Mouse (Mus musculus) inflammation-experienced regulatory T-cells (primary cell): ENCODE measurements around the gene Kcnh8. TPM values are rescaled to one million over a fixed set of nuclear protein-coding genes. Genes with fewer than 3 reads are reported as not detected.

ENCODE experiments used
- polyA plus RNA-seq, 2 experiments: library from polyadenylated mRNA; unstranded; fragments of 100-300 nt; shearing (Covaris generic); gene quantifications; one replicate each; pipeline ENCODE4 v1.2.1; 2017

Kcnh8 gene
- 1 to 10 TPM in 1 of 2 experiments, under 1 TPM in 1; 0.08 to 1.2 TPM for polyA plus RNA-seq

DNA sequence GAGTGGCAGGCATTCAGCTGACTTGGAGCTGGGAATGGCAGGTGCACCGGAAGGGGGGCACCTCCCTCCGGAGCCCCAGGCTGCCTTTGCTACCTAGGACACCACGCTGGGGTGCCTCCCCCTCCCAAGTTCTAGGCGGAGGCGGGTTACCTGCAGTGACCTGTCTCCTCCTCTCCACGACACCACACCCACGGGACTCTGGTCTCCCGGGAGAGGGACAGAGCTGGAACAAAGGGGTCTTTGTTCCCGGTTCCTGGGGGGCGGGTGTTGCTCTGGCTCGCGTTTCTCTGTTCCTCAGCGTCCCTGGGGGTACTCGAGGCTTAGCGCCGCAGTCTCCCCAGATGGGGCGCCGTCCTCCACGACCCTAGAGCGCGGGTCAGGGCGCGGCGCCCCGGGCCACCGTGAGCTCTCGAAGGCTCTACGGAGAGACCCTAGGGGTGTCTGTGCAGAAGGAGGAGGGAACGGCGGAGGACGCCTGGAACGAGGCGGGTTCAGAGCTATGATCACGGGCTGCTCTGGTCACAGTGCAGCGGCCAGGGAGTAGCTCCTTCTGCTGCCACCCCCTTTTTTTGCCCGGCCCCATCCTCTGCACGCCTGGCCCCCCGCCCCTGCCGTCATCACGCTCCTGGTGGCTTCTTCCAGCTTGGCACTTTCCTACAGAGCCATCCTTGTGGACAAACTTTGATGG lies at the start of gene Kcnh8:
Kcnh8 (plus strand) TSS at position 617 of the 688 bp plus-strand sequence.

